Mouse (Mus musculus) heart, postnatal 36 days (tissue): ENCODE data around the gene Ampd1. TPM values are rescaled to one million over a fixed set of nuclear protein-coding genes. Genes with fewer than 3 reads are reported as not detected.
A peak's percentile ranks its signal among the peaks of the same experiment; 100 is the strongest.
"Not testable (repeated sequence)": the region's sequence is repeated elsewhere in the genome, so short reads cannot be mapped to it uniquely, and the experiment has no call there.

ENCODE experiments used
- DNase-seq, 2 experiments: peaks; one replicate each; pipeline ENCODE4 v3.0.0; 2021 to 2022
- intact Hi-C: fragments of 180-260 bp; cut with DNase I; formaldehyde crosslinking; loops from one replicate; pipeline ENCODE4 v1.15.1; 2025
- total RNA-seq, 2 experiments: library from RNA; stranded (reverse); gene quantifications; 2 replicates each; pipeline ENCODE4 v1.2.3; 2021

Ampd1 gene
- total RNA-seq, 2 experiments from 2014 or later = not detected

DNA sequence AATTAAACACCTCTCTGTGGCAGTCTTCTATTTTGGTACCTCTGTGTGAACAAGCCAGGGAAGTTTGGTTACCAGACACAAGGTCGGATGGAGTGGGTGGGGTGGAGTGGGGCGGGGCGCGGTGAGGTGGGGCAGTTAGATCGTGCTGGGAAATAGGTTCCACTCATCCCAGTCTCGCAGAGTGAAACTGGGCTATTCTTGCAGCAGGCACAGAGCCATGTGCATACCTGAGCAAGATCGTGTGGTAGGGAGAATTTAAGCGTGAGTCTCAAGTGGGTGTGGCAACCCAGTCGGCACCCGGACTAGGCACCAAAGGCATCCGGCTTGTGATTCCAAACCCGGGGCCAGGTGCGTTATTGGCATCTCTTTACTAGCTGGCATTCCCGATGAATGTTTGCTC lies 28.1 kb downstream of the Ampd1 start:
- intact Hi-C loops = loop anchor here (2.0 to 10.0 kb wide), 3 partner anchors 45 to 183 kb away; partner anchors contain the start of gene Bcas2
- DNase-seq = no peak

DNA sequence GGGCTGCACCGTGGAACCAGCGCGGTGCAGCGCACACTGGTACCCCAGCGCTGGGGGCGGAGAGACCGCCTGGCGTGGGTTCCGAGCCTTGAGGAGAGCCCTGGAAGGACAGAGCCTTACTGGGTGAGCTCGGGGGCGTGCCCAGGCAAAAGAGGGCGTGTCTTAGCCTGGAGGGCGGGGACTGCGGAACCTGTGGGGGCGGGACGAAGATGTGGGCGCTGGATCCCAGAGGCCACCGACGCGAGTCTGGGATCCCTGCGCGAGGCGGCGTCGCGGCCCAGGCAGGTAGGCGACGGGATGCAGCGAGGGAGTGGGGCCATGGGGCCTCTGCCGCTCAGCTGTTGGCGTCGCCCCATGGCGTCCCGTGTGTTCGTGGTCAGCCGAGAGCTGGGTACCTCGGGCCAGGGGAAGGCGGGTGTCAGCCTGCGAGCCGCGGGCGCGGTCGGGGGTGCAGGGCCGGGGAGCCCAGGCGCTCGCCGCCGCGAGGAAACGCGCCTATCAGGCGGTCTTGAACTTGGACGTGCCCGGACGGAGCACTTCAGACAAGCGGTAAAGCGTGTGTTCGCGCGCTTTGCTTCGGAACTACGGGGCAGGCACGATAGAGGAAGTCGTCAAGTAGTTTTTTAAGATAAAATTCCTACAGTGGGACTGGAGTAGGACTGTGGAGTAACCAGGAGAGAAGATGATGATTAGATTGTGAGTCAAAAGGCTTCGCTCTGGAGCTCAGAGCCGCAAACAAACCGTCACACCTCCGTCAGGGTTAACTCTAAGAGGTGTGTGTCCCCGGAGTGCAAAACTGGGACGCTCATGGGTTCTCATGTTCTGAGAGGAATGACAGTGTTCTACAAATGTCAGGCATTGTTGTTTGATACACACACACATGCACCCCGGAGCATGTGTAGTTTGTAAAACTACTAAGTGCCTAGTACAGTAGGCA lies 28.9 kb downstream of the Ampd1 start, which contains the start of gene Dennd2c:
TSS of gene Dennd2c (plus strand) at position 151 of the 937 bp plus-strand sequence.
- intact Hi-C loops = loop anchor here (2.0 to 10.0 kb wide), 3 partner anchors 44 to 182 kb away; partner anchors contain the start of gene Bcas2
- peak; percentile 96 to 97 for DNase-seq

DNA sequence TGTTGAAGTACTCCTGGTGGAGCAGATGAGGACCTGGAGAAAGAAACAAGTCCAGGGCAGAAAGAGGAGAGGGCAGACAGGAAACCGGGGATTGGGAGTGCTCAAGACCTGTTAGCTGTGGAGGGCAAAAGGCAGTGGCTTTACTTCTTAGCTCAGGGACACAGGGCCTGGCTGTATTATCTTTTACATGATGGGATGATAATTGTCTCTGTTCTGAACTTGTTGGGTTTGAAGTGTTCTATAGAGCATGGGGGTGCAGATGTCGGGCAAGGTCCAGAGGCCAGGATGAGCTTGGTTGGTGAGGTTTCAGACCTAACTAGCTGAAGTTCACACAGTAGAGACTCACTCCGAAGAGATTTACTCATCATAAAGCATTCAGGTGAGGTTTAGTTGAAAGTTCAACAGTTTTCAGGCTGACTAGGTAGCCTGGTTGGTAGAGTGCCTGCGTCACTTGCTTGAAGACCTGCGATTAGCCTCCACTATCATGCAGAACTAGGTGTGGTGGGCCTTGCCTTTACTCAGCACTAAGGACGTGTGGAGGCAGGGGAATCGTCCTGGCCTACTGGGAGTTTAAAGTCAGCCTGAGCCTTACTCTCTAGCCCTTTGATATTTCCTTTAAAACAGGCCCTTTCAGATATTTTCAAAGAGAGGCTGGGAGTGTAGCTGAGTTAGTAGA lies 33.9 kb downstream of the Ampd1 start:
- no peak for DNase-seq
- intact Hi-C loops = loop anchor here (10.0 kb wide), 1 partner anchor 177 kb away; no protein-coding TSS in a partner anchor

DNA sequence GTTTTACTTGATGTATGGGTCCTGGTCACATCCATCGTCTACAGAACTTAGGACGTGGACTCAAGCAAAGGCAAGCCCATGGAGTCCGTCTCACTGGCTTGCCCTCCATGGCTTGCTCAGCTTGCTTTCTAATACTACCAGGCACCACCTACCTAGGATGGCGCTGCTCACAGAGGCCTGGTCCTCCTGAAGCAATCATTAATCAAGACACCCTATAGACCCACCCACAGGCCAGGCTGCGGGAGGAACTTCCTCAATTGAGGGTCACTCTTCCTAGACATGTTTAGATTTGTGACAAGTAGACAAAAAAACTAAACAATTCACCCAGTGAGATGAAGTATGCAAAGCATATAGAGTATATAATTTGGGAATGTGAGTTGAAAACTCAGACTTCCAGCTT lies 38.4 kb downstream of the Ampd1 start:
- DNase-seq = no peak
- intact Hi-C loops = no loop called here

DNA sequence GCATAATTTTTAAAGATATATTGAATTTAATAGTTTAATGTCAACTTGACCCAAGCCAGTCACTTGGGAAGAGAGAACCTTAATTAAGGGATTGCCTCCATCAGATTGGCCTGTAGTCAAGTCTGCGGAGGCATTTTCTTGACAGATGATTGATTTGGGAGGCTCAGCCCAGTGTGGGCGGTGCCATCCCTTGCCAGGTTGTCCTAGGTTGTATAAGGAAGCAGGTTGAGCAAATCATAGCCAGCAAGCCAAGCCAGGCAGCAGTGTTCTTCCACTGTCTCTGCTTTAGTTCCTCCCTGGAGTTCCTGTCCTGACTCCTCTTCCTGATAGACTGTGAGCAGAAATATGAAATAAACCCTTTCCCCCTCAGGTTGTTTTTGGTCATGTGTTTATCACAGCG lies 49.8 kb downstream of the Ampd1 start:
- intact Hi-C loops = no loop called here
- DNase-seq = no peak

DNA sequence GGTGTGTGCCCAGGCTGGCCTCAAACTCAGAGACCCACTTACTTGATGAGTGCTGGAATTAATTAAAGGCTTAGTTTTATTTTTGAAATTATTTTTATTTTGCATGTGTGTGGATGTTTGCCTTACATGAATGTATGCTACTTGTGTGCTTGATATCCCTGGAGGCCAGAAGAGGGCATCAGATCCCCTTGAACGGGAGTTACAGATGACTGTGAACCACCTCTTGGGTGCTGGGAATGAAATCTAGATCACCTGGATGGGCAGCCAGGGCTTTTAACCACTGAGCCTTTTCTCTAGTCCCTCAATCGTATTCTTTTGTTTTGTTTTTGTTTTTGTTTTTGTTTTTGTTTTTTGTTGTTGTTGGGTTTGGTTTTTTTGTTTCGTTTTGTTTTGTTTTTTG lies 52.3 kb downstream of the Ampd1 start:
- intact Hi-C loops = no loop called here
- no peak for DNase-seq

DNA sequence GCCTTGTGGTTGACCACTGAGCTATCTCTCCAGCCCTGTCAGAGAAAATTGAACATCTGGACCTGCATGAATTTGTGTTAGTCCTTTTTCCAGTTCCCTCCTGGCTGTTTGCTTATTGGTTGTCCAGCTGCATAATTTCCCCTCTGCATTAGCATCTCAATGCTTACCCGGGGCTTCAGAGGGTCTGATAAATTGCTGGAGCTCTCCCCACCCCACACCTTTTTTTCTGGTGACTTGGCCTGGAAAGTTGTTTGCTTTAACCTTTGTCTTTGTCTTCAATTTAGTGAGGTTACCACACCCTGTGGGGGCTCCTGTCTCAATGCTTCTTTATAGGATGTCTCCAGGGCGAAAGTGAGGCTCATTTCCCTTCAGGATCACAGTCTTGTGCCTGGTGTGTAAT lies 53.4 kb downstream of the Ampd1 start:
- intact Hi-C loops = no loop called here
- no peak for DNase-seq

DNA sequence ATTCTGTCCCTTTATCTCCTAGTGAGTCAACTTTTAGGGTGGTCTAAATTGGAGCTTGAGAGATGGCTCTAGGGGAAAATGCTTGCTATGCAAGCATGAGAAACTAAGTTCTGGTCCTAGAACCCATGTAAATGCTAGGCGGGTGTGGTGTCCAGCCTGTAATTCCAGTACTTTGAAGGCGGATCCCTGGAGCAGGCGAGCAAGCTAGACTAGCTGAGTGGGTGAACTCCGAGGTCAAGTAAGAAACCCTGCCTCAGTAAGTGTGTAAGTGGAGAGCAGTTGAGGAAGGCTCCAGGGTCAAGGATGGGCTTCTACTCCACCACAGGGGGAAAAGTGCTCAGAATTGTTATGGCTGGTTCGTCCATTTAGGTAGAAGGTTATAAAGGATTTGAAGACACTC lies 53.9 kb downstream of the Ampd1 start:
- intact Hi-C loops = no loop called here
- DNase-seq = no peak

DNA sequence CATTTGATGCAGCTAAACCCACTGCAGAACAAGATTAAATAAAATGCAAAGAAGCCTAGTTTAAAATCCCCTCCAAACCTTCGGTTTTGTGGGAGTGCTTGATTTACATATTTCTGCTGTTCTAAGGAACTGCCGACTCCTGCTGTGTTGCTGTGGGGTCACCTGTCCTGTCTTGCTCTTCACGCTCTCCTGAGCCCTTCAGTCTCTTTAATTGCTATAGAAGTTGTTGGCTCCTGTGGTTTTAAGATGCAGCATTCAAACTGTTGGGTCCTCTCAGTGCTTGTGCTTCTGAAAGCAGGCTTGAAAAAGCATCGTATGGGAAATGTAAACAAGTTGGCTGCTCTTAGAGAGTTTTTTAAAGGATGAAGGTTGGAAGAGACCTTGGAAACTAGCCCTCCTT lies 54.4 kb downstream of the Ampd1 start:
- intact Hi-C loops = no loop called here

DNA sequence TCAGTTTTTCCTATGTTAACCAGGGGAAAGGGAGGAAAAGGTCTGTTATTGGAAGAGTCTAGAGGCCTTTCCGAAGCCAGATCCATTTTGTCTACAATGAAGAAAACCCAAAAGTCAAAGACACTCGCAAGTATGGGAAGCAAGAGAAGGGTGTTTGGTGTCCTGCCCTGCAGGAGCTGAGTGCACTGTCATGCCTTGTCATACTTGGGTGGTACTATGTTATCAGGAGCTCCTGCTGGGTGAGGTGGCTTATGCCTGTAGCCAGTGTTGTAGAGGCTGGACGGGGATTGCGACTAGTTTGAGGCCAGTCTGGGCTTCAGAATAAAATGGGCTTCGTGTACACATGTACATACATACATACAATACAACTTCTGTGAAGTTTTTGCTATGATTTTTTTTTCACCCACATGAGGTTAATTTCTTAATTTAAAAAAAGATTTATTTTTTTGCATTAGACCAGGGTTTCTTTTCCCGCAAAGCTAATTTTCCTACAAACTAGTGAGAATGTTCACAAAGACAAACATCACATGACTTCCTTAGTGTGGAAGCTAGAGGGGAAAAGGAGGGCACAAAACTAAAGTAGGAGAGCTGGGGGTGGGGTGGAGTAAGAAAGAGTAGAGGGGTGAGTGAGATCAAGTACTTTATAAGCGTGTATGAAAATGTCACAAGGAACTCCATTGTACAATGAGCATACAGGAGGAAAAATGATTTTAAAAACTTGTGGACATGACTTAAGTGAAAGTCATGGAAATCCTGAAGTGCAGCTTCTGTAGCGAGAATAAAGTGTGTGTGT lies 55.7 kb downstream of the Ampd1 start:
- DNase-seq = no peak
- intact Hi-C loops = no loop called here

More for the DNA sequence above, 54.4 kb downstream of the Ampd1 start:
- no peak for DNase-seq

DNA sequence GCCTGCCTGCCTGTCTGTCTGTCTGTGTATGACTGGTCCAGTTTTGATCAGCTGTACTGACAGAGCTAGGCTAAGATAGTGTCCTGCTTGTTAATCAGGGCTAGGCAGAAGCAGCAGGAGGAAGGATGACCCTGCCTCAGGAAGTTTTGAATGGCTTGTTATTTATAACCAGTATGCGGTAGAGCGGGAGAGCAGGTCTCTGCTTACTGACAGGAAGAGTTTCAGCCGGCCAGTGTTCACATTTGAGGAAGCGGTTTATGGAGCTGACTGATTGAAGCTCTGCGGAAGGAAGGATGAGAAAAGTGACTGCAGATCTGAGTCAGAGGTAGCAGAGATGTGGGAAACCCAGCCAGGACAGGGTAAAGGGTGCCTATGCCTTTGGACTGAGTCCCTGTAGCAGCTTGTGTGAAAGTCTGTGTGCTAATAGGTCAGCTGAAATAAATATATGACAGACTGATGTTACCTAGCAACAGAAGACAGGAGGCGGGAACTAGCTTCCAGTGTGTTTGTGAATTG lies 56.5 kb downstream of the Ampd1 start:
- intact Hi-C loops = no loop called here

DNA sequence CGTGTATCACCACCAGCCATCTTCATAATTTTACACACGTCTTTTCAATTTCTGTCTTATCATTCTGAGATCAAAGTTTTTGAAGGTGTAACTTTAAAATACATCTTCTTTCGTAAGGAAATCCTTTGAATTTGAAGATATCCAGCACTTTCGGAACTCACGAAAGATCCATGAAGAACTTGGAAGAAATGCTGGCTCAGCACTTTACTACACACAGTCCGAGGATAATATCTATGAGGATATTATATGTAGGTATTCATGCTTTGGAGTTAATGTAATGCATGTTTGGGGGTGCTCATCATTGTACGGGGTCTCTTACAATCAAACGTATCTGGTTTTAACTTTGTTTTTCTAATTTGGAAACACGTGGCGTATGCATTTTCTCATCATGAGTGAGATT lies 59.3 kb downstream of the Ampd1 start:
- intact Hi-C loops = no loop called here
- no peak for DNase-seq

More for the DNA sequence above, 56.5 kb downstream of the Ampd1 start:
- peak; percentile 27 to 33 for DNase-seq

DNA sequence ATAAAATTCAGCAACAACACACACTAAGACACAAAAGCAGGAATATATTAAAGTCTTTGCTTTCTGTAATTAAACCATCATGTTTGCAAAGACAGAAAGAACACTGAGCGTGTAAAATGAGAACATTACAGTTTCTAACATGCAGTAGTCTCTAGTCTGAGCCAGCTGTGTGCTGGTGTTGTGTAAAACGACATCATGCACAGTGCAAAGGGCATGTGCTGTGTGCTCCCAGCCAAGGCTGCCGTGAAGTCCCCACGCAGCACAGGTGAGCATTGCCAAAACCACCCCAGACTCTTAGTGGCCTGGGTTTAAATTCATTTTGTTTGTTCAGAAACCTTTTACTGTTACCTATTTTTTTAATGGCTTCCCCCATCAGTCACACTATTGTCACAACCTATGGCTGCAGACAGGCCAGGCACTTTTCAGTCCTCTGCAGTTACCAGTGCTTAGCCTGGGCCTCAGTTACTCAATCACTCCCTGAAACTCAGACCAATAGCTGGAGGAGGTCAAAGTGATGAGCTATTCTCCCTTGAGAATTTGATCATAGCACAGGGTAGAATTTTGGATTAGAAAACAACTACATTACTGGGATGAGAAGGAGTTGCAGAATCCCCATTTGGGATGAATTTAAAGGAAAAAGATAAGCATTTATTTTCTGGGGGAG lies 62.7 kb downstream of the Ampd1 start:
- no peak for DNase-seq
- intact Hi-C loops = no loop called here

DNA sequence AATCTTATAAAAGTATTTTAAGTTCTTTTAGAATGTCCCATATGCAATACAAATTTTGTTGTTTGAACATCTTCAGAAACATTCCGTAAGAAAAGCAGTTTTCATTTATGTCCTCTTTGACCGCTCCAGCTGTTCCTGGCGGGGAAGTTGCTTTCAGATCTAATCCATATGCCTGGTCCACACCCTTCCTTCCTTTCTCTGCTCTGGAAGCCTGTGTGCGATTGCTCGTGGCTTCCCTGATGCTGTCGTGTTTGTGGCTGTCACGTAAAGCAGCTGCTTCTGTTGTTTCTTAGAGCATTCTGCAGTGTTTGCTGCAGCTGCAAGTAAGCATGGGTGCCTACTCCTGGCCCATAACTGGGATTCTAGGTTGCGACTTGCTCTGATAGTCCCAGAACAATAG lies 65.2 kb downstream of the Ampd1 start:
- peak; percentile 26 to 41 for DNase-seq
- intact Hi-C loops = no loop called here

DNA sequence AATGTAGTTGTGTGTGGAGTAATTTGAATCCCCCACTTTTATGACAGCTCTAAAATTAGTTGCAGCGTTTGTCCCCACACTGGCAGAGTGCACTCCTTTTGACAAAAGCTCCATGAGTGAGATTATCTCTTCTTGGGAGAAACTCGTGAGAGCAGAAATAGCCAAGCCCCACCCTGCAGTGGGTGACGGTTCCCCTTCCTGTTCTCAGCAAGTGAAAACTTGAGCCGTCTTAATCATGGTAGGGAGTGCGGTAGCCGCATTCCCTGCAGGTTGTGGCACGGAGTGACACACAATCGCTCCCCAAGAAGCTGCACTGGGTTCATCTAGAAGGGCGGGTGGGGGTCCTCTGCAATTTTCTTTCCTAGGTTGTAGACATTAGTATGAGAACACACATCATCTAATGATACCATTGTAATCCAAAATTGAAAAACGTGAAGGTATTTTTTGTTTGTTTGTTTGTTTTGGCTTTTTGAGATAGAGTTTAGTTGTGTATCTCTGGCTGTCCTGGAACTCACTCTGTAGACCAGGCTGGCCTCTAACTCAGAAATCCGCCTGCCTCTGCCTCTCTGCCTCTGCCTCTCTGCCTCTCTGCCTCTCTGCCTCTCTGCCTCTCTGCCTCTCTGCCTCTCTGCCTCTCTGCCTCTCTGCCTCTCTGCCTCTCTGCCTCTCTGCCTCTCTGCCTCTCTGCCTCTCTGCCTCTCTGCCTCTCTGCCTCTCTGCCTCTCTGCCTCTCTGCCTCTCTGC lies 66.5 kb downstream of the Ampd1 start:
- intact Hi-C loops = not testable (repeated sequence)

DNA sequence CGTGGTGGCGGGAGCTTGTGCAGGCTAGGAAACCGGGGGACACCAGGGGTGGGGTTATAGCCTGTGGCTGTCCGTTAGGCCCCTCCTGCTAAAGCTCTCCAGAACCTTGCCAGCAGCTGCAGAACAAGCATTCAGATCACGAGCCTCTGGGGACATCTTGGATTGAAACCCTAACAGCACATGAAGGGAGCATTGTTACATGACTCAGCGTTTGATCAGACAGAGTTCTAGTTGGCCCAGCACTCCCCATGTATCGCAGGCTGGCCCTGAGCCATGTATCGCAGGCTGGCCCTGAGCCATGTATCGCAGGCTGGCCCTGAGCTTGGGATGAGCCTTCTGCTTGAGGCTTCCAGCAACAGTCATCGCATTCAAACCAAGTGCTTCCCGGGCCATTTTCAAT lies 67.5 kb downstream of the Ampd1 start:
- intact Hi-C loops = no loop called here

More for the DNA sequence above, 66.5 kb downstream of the Ampd1 start:
- peak; percentile 51 to 52 for DNase-seq

DNA sequence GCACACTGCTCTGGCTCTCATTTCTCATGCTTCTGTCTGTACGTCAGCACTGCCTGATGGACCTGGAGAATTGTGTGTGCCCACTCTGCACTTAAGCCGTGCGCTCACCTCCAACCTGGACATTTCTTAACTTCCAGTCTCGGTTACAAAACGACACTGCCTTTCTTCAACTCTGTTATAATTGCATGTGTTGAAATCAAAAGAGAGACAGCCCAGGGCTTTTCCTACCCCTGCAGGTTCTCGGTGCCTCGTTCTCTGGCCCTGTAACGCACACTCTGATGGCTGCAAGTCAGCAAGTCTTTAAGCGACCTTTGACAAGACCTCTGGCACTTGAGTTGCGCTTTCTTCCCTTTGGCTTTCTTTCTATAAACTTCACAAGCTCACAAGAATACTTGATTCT lies 68.6 kb downstream of the Ampd1 start:
- DNase-seq = no peak
- intact Hi-C loops = no loop called here

More for the DNA sequence above, 67.5 kb downstream of the Ampd1 start:
- peak in 1 of 2 experiments; percentile 15 for DNase-seq

DNA sequence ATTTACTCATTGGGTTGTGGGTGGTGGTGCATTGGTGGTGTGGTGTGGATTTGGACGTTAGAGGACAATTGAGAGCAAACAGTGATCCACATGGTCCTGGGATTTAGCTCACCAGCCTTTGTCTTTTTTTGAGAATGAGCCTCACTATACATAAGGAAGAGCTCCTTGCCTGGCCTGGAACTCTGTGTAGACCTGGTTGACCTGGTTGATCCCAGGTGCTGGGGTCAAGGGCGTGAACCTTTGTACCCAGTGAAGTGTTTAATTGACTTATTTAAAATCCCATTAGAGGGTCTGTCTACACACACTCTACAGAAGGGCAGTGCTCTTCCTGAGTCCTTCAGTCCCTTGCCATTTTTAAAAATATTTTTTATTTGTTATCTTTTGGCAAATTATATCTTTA lies 71.5 kb downstream of the Ampd1 start:
- no peak for DNase-seq
- intact Hi-C loops = no loop called here

DNA sequence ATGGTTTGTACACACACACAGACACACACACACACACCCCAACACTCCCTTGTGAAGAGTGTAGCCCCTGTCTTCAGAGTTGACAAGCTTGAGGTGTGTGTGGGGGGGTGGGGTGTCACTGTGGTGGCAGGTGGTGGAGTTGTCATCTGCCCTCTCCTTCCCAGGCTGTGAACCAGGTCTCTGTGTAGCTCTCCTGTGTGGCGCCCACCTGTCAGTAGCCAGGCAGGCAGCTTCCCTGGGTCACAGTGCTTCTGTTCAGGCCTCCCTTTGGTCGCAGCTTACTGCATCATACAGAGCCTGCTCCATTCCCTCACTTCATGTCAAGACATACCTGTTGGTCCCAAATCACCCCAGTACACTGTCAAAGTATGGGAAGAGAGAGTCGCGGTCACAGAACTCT lies 72.0 kb downstream of the Ampd1 start:
- intact Hi-C loops = loop anchor here (2.0 kb wide), 2 partner anchors 23 to 43 kb away; partner anchors contain the start of gene Dennd2c
- no peak for DNase-seq
